Mouse (Mus musculus): ENCODE data around the gene Pitpnm3. TPM values are rescaled to one million over a fixed set of nuclear protein-coding genes. Genes with fewer than 3 reads are reported as not detected.

The Pitpnm3 gene
- polyA plus RNA-seq, 1 experiment from 2014 or later = 0.05 TPM

GRCm38 (mm10) chr11:72136231-72136982 is 829 bp upstream of the Pitpnm3 start:
- DNase-seq (ENCODE audit: low spot score) = no peak

- DNase-seq (ENCODE audit: low spot score) = no peak
Measured at GRCm38 (mm10) chr11:72134536-72135382, 819 bp downstream of the Pitpnm3 start.

DNA sequence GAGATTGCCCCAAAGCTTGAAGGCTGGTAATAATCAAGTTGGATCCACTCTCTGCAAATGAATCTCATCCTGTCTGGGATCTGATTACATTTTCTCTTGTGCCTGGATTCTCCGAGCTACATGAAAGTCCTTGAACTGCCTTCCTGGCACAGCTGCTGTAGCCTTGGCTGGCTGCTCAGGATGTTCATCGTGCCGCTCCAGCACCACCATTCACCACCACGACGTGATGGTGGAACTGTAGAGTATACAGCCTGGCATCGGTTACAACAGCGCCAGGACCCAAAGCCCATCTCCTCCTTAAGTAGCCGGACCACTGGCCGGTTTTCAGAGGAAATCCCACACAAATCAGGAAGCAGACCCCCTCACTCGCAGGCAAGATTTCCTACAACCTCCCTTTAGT is 2.5 kb downstream of the Pitpnm3 start:
- no peak for DNase-seq (ENCODE audit: low spot score)

DNA sequence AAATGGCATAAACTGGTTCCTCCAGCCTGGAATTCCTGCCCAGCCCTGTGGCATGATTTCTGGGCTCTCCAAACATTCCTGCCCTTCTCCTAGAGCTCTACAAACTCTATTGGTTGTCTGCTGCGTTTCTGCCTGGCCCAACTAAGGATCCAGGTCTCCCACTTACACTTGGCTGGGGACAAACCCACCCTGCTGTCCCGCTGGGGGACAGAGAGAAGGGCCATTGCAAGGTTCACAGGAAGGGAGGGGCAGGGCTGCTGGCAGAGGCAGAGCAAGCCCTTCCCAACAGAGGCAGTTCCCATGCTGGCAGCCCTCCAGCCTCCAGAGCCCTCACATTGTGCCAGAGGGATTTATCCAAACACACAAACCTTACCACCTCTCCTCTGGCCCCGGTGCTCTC is 3.3 kb downstream of the Pitpnm3 start:
- DNase-seq (ENCODE audit: low spot score) = no peak

- no peak for DNase-seq (ENCODE audit: low spot score)
Measured at GRCm38 (mm10) chr11:72131697-72132096, 3.9 kb downstream of the Pitpnm3 start.

GRCm38 (mm10) chr11:72130905-72131304 is 4.7 kb downstream of the Pitpnm3 start:
- no peak for DNase-seq (ENCODE audit: low spot score)

- no peak for DNase-seq (ENCODE audit: low spot score)
Measured at GRCm38 (mm10) chr11:72130472-72130871, 5.1 kb downstream of the Pitpnm3 start.

DNA sequence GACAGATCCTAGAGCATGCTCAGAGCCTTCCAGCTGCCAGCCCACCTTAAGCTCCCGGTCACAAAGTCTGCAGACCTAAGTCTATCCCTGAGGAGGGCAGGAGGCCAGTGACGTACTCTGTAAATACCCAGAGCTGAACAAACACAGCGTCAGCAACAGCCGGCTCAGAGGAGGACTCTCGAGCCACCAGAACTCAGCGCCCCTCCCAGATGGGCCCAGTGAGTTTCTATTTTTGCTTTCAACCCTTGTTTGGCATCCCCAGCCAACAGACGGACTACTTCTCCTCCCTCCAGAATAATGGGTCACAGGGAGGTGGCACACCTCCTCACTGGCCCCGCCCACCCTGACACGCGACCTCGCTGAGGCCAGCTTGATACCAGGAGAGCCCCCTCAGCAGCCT is 5.6 kb downstream of the Pitpnm3 start:
- no peak for DNase-seq (ENCODE audit: low spot score)

- DNase-seq (ENCODE audit: low spot score) = no peak
Measured at GRCm38 (mm10) chr11:72129032-72129894, 6.3 kb downstream of the Pitpnm3 start.

GRCm38 (mm10) chr11:72127450-72128189 is 8.0 kb downstream of the Pitpnm3 start:
- no peak for DNase-seq (ENCODE audit: low spot score)

DNA sequence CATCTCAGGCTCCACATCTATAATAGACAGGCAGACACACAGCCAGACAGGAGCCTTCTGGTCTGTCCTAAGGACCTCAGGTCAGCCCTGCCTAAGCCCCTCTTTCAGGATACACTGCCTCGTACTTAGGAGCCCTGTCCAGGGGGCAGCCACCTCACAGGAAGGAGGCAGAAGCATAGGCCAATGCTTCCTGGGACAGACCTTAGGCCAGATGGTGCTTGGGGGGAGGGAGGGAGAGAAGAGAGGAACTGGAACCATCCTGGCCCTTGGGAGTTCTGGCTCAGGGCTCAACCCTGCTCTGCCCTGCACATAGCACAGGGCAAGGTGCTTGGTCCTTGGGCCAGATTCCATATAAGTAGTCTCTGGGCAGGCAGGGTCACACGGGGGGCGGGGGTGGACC is 9.8 kb downstream of the Pitpnm3 start:
- DNase-seq (ENCODE audit: low spot score) = no peak

GRCm38 (mm10) chr11:72123531-72123930 is 12.0 kb downstream of the Pitpnm3 start:
- no peak for DNase-seq (ENCODE audit: low spot score)

DNA sequence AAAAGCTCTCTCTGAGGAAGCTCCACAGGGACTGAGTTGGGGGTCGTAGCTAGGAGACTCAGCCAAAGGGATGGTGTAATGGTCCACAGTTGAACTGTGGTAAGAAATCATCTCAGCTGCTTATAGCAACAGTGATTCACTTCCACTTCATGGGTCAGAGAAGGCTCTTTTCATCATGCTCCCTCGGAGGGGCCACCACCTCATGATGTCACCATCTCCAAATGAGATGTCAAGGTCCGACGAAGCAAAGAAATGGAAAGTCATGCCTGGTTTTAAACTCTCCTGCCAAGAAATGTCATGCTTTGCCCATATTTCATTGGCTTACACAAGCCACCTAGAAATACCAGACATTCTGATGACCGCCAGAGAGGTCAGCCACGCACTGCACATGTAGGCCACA is 15.2 kb downstream of the Pitpnm3 start:
- DNase-seq (ENCODE audit: low spot score) = no peak

GRCm38 (mm10) chr11:72118630-72119029 is 16.9 kb downstream of the Pitpnm3 start:
- no peak for DNase-seq (ENCODE audit: low spot score)

GRCm38 (mm10) chr11:72113296-72113695 is 22.3 kb downstream of the Pitpnm3 start:
- DNase-seq (ENCODE audit: low spot score) = no peak

GRCm38 (mm10) chr11:72110726-72111125 is 24.9 kb downstream of the Pitpnm3 start:
- no peak for DNase-seq (ENCODE audit: low spot score)

DNA sequence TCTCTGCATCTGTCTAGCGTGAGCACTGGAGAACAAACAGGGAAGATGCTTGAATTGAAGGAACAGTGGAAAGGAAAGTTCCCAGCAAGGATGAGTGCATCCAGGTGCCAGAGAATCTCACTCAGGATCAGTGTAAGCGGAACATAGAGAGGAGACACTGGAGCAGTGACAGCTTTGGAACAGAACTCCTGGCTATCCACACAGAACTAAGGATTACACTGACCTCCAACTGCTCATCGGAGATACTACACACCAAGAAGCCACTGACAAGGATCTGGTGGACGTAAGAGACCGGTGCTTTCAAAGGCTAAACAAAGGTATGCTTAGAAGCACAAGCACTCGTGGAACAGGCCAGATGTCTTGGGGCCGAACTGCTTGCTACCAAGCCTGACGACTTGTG is 31.4 kb downstream of the Pitpnm3 start:
- no peak for DNase-seq (ENCODE audit: low spot score)

DNA sequence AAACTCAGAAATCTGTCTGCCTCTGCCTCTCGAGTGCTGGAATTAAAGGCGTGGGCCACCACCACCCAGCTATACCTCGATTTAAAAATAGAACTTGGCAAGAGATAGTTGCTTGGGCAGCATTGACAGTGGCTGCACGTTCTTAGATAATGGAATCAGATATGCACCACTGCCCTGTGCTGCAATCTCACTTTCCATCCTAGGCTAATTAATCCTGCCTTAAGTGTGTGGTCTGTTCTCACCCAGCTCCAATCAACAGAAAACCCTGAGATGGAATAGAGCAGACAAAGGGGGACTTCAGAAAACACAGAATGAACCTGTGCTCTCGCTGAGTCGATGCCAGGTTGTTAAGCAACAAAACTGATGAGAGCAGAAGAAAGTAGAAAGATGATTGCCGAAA is 32.0 kb downstream of the Pitpnm3 start:
- DNase-seq (ENCODE audit: low spot score) = no peak

GRCm38 (mm10) chr11:72100996-72101395 is 34.6 kb downstream of the Pitpnm3 start:
- no peak for DNase-seq (ENCODE audit: low spot score)

DNA sequence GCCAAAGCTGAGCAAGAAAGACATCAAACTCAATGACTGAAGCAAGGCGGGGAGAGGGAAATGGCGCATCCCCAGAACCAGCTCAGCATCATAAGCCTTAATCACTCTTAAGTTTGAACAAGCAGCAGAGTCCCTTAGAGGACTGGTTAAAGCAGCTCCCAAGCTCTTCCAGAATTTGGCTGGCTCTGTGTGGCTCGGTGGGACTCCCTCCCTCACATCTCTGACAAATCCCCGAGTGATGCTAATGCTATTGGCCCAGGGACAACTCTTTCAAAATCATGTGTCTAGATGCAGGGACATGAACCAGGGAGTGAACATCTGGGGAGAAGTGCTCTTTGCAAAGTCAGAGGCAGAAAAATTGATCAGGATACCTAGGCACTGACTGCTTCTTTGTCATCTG is 36.4 kb downstream of the Pitpnm3 start:
- DNase-seq (ENCODE audit: low spot score) = no peak

GRCm38 (mm10) chr11:72098027-72098426 is 37.6 kb downstream of the Pitpnm3 start:
- no peak for DNase-seq (ENCODE audit: low spot score)
